Mouse (Mus musculus) kidney, postnatal 0 days (tissue): ENCODE data around the gene Pde8a. TPM values are rescaled to one million over a fixed set of nuclear protein-coding genes. Genes with fewer than 3 reads are reported as not detected.
"Not testable (repeated sequence)": the region's sequence is repeated elsewhere in the genome, so short reads cannot be mapped to it uniquely, and the experiment has no call there.

ENCODE experiments used
- ATAC-seq: fragments of 200-750 bp; cut with Nextera tagmentation; replicated peaks from 2 replicates; pipeline ENCODE4 v1.8.0; 2017; ENCODE audit warnings: low read depth, moderate number of reproducible peaks, moderate TSS enrichment, moderate library complexity; ENCODE audit not compliant: low FRiP score
- DNase-seq: peaks from one replicate; pipeline ENCODE4 v3.0.0-alpha.2; 2016; ENCODE audit warnings: low spot score
- H3K27ac ChIP-seq: fragments of 300-500 bp; sonication (generic); 2 replicates; pipeline ENCODE4 v1.5.1; 2014; ENCODE audit warnings: mild to moderate bottlenecking
- H3K27me3 ChIP-seq: fragments of 300-500 bp; sonication (generic); 2 replicates; pipeline ENCODE4 v1.6.1; 2014; ENCODE audit warnings: low read length, mixed read lengths; ENCODE audit not compliant: insufficient read depth
- H3K36me3 ChIP-seq: fragments of 300-500 bp; sonication (generic); 2 replicates; pipeline ENCODE4 v1.6.1; 2014; ENCODE audit warnings: low read length, mixed read lengths; ENCODE audit not compliant: insufficient read depth
- H3K4me1 ChIP-seq: fragments of 300-500 bp; sonication (generic); replicated peaks from 2 replicates; pipeline ENCODE4 v1.6.1; 2014; ENCODE audit warnings: antibody characterized with exemption, low read length, mixed read lengths; ENCODE audit not compliant: insufficient read depth
- H3K4me2 ChIP-seq: fragments of 300-500 bp; sonication (generic); 2 replicates; pipeline ENCODE4 v1.6.1; 2014; ENCODE audit warnings: mild to moderate bottlenecking, low read length, moderate library complexity, mixed read lengths
- H3K4me3 ChIP-seq: fragments of 300-500 bp; sonication (generic); replicated peaks from 2 replicates; pipeline ENCODE4 v1.5.1; 2014; ENCODE audit warnings: low read depth, low read length
- H3K9ac ChIP-seq: fragments of 300-500 bp; sonication (generic); 2 replicates; pipeline ENCODE4 v1.6.1; 2014; ENCODE audit warnings: low read depth, low read length
- H3K9me3 ChIP-seq: fragments of 300-500 bp; sonication (generic); replicated peaks from 2 replicates; pipeline ENCODE4 v1.6.1; 2016; ENCODE audit warnings: low read length, inconsistent platforms, mixed read lengths
- CTCF ChIP-seq: IDR thresholded peaks from 2 replicates; pipeline ENCODE4 v1.5.1; 2016; ENCODE audit warnings: antibody characterized with exemption, low read depth, mild to moderate bottlenecking, moderate library complexity
- WGBS: fragments of 180-500 bp; shearing (Covaris S2); extraction: QIAGEN DNeasy Blood & Tissue Kit; methylation state at CpG from one replicate; pipeline ENCODE4 v1.1.7; 2014; 5-methylcytosine and 5-hydroxymethylcytosine counted together
- polyA plus RNA-seq: library from polyadenylated mRNA; unstranded; fragments of >200 nt; fragmentation: Nextera tagmentation; extraction: Ambion mirVana; gene quantifications from 2 replicates; pipeline ENCODE4 v1.2.1, GENCODE M21; 2015

Gene Pde8a
- polyA plus RNA-seq, 1 experiment from 2014 or later, result 11.0 TPM

DNA sequence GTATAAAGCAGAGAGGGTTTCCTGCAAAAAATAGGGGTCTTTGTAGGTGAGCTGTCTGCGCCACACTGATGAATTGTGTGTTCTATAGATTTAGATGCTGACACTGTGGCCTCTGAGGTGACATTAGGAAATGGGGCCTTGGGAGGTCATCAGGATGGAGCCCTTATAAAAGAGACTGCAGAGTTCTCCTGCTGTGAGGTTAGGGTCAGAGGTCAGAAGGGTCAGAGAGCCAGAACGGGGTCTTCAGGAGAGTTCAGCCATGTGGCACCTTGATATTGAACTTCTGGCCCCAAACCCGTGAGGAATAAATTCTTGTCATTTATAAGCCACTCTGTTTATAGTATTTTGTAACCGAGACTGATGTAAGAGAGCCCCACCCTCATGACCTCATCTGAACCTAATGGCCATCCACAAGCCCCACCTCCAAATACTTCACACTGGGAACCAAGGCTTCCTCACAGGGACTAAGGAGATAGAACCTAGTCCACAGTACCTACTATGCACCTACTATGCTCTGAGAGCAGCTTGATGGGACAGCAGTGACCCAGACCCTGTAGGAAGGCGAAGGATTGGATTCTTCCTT is 37.1 kb upstream of the Pde8a start:
- DNase-seq, result no peak

DNA sequence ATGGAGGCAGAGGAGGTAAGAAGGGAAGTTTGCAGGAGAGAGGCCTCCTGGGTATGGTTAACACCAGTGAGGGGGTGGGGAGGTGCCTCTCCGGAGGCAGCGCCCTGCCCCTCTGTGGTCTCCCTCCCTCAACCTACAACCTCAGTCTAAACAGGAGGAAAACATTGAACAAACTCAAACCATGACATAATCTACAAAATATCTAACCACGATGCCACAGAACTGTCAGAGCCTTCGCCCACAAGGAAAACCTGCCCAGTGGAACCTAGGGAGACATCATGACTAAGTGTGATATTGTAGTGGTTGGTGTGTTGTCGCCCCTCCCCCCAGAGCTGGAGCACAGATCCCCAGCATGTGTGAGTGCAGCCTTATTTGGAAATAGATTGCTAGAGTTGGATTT is 33.9 kb upstream of the Pde8a start:
- 65% methylated on average over 5 of the region's 5 CpGs for WGBS
- H3K36me3 ChIP-seq, result no peaks in the 10 kb centered on the region
- no peak overlapping the region for H3K4me2 ChIP-seq
- TF ChIP-seq CTCF, result no peak
- no peaks in the 10 kb centered on the region for H3K9me3 ChIP-seq
- H3K27me3 ChIP-seq, result no peaks in the 10 kb centered on the region
- DNase-seq, result no peak
- no peaks in the 10 kb centered on the region for H3K4me1 ChIP-seq
- H3K9ac ChIP-seq, result no peak overlapping the region
- no peak for ATAC-seq
- H3K27ac ChIP-seq, result no peak overlapping the region
- no peak overlapping the region for H3K4me3 ChIP-seq

More for the DNA sequence above, 37.1 kb upstream of the Pde8a start:
- Histone ChIP-seq H3K4me2 (no peak overlapping the region), H3K27me3 (no peaks in the 10 kb centered on the region), H3K4me3 (no peak overlapping the region), H3K4me1 (no peaks in the 10 kb centered on the region), H3K9ac (no peak overlapping the region), H3K36me3 (no peaks in the 10 kb centered on the region), H3K27ac (no peak overlapping the region), H3K9me3 (no peaks in the 10 kb centered on the region)
- TF ChIP-seq CTCF, result no peak
- WGBS, result 52% methylated on average over 5 of the region's 5 CpGs
- ATAC-seq, result no peak

DNA sequence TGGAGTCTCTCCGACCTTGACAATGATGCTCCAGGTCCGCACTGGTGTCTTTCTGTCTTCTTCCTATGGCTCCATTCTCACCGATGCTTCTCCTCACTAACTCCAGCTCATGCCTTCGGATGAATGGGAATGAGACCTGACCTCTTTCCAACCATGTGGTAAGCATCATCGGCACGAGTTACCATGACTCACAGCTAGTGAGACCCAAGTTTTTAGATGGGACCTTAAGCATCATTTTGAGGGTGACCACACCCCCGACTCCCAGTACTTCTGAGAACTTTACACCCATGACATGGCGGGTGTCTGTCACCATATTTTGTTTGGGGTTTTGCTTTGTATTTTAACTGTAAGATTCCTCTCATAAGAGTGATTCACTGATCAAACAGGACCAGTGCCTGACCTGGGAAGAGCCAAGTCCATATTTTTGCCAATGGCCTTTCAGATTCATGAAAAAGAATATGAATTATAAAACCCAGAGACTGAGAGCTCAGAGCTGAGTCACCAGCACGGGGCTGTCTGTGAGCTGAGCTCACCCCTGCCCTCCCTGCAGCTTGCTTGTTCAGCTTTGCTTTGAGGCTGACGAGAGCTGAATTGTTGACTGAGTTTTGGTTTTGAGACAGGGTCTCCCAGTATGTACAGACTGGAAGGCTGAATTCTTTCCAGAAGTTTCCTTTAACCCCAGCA is 30.8 kb upstream of the Pde8a start:
- TF ChIP-seq CTCF, result no peak
- Histone ChIP-seq H3K27me3 (no peaks in the 10 kb centered on the region), H3K4me2 (no peak overlapping the region), H3K4me1 (no peaks in the 10 kb centered on the region), H3K4me3 (no peak overlapping the region), H3K36me3 (no peaks in the 10 kb centered on the region), H3K9me3 (no peaks in the 10 kb centered on the region), H3K27ac (no peak overlapping the region), H3K9ac (no peak overlapping the region)
- no peak for DNase-seq
- no peak for ATAC-seq
- 81% methylated on average over 10 of the region's 10 CpGs for WGBS

DNA sequence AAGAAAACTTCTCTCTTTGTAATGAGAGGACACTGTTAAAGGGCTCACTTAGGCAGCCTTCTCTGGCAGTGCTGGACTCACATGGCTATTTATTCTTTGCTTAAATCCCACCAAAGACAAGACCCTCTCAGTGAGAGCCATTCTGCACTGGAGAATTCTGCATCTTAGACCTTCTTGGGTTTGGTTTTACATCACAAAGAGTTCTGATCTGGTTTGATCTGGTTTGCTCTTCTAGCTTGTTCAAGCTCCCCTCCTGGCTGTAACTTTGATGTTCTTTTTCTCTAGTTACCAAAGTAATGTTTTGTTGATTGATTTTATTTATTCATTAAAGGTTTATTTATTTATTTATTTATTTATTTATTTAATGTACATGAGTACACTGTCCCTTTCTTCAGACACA is 30.2 kb upstream of the Pde8a start:
- H3K27ac ChIP-seq, result no peak overlapping the region
- H3K36me3 ChIP-seq, result no peaks in the 10 kb centered on the region
- no peaks in the 10 kb centered on the region for H3K27me3 ChIP-seq
- H3K4me2 ChIP-seq, result no peak overlapping the region
- DNase-seq (no peak), ATAC-seq (no peak)
- H3K9me3 ChIP-seq, result no peaks in the 10 kb centered on the region
- no peak for TF ChIP-seq CTCF
- no peak overlapping the region for H3K4me3 ChIP-seq
- H3K9ac ChIP-seq, result no peak overlapping the region
- no peaks in the 10 kb centered on the region for H3K4me1 ChIP-seq

DNA sequence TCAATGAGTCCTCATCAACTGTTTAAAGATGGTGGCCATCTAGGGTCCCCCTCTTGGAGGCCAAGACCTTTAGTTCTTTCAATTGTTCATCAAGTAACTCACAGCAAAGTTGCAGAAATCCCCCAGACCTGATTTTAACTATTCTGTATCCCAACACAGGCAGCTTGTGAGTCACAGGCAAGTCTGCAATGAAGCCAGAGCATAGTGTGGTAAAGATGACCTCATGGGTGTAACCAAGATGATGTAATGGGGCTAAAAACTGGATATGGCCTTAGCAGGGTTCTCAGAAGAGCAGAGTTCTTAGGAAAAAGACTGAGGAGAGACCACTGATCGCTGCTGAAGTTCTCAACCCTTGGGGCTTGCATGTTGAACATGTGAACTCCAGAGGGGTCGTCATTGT is 29.3 kb upstream of the Pde8a start:
- DNase-seq (no peak), ATAC-seq (no peak)
- WGBS, result 88% methylated on average over 2 of the region's 2 CpGs
- Histone ChIP-seq H3K36me3 (no peaks in the 10 kb centered on the region), H3K27me3 (no peaks in the 10 kb centered on the region), H3K4me2 (no peak overlapping the region), H3K4me3 (no peak overlapping the region), H3K9me3 (no peaks in the 10 kb centered on the region), H3K9ac (no peak overlapping the region), H3K27ac (no peak overlapping the region), H3K4me1 (no peaks in the 10 kb centered on the region)
- TF ChIP-seq CTCF, result no peak

DNA sequence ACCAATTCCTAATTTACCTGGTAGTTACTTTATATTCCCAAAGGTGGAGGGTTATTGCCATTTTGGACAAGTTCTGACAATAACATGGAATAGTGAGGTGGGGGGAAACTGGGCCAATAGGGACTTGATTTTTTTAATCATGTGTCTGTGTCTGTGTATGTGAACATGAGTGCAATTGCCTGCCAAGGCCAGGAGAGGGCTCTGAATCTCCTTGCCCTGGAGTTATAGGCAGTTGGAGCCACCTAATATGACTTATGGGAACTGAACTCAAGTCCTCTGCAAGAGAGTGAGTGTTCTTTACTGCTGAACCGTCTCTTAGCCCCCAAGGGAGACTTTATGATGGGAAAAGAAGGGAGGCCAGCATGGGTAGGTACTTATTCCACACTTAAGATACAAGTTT is 28.7 kb upstream of the Pde8a start:
- Histone ChIP-seq H3K27me3 (no peaks in the 10 kb centered on the region), H3K4me3 (no peak overlapping the region), H3K4me2 (no peak overlapping the region), H3K9me3 (no peaks in the 10 kb centered on the region), H3K9ac (no peak overlapping the region), H3K36me3 (no peaks in the 10 kb centered on the region), H3K27ac (no peak overlapping the region), H3K4me1 (no peaks in the 10 kb centered on the region)
- DNase-seq, result no peak
- peak; percentile 5; the same call in 1 of the 2 replicates for TF ChIP-seq CTCF
- no peak for ATAC-seq
- WGBS, result 91% methylated on average over 1 of the region's 1 CpGs

DNA sequence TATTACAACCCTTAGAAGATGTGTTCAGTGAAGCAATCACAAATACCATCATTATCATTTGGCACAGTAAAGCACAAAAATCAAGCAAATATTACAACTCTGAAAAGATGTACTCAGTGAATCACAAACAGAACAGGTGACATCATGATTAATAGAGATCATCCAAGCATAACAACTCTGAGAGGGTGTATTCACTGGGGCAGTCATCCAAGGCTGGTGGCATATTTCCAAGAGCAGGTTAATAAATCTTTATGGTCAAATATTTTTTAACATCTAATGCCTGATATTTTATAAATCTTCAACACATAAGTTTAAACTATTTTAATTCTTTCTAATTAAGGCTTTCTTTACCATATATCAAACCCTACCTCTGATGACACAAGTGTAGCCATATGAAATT is 27.4 kb upstream of the Pde8a start:
- H3K36me3 ChIP-seq, ATAC-seq, H3K4me1 ChIP-seq, H3K27ac ChIP-seq, H3K9ac ChIP-seq, DNase-seq, H3K9me3 ChIP-seq, H3K4me3 ChIP-seq, H3K4me2 ChIP-seq, H3K27me3 ChIP-seq: not testable (repeated sequence)
